In the genomic region with DNA sequence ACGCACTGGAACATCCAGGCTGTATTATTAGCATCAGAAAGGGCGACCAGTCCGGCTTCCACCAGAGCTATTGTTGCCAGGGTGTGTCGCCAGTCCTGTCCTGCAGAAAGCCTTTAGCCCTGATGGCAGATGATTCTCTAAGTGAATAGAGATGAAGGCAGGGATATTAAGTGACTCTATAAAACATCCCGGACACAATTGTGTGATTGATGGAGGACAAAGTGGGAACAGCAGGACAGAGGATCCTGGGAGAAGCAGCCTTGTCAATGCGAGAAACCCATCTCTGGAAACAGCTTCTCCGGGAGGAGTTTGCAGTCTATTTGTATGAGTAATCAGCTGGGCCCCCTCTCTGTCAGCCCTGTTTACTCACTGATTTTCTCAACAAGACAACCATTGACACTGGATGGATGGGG, we compare ENCODE assay signal across 17 mouse cellular contexts.
DNase-seq lines count a peak whose midpoint lies in the region; ATAC-seq and TF ChIP-seq lines count a peak whose summit lies in the region.
"Had no signal": no experiment of that assay in that cellular context is flagged by ENCODE, and none has a peak within 500 bp of the region (broad histone marks: within the 10 kb centered on the region; RNA-seq: fewer than 3 reads in every experiment).

No protein-coding gene starts in this region.

- 3% methylated on average over 7 of the region's 7 CpGs for WGBS in lung, embryonic 14.5 days
- WGBS in neural tube, embryonic 13.5 days, result under 1% methylated on average over 7 of the region's 7 CpGs

- no peak for ATAC-seq in lung, embryonic 14.5 days (ENCODE audit: insufficient read depth)
- no peak for ATAC-seq in neural tube, embryonic 13.5 days (ENCODE audit: low read depth)
- ATAC-seq: CD4-positive, CD25-positive, alpha-beta regulatory T cell, adult 4 months; Patski had no signal

- H3K4me1 ChIP-seq in lung, embryonic 14.5 days (ENCODE audit: insufficient read depth), result 0 out of 2 replicates have a peak, but pooled peaks cover 4% of the 10 kb centered on the region
- peaks cover 47% of the 10 kb centered on the region for H3K4me1 ChIP-seq in neural tube, embryonic 13.5 days (replicated peaks)

- no peak overlapping the region for H3K27ac ChIP-seq in lung, embryonic 14.5 days (ENCODE audit: low read depth)
- 0 out of 2 replicates have a peak overlapping the region, but pooled peaks have one; percentile 10 for H3K27ac ChIP-seq in neural tube, embryonic 13.5 days (replicated peaks)
- H3K27ac ChIP-seq: heart, embryonic 15.5 days; kidney, embryonic 15.5 days; layer of hippocampus, adult 2 months; limb, embryonic 15.5 days had no signal

- H3K9me3 ChIP-seq in lung, embryonic 14.5 days (ENCODE audit: low read depth, low read length), result no peaks in the 10 kb centered on the region
- no peaks in the 10 kb centered on the region for H3K9me3 ChIP-seq in neural tube, embryonic 13.5 days
- H3K9me3 ChIP-seq: heart, embryonic 15.5 days; kidney, embryonic 15.5 days; limb, embryonic 15.5 days had no signal

- no peak overlapping the region for H3K4me2 ChIP-seq in lung, embryonic 14.5 days
- H3K4me2 ChIP-seq in neural tube, embryonic 13.5 days, result no peak overlapping the region
- H3K4me2 ChIP-seq: heart, embryonic 15.5 days; kidney, embryonic 15.5 days; limb, embryonic 15.5 days had no signal

- H3K4me3 ChIP-seq in lung, embryonic 14.5 days (ENCODE audit: low read depth, low read length), result no peak overlapping the region
- no peak overlapping the region for H3K4me3 ChIP-seq in neural tube, embryonic 13.5 days
- H3K4me3 ChIP-seq: heart, embryonic 15.5 days; kidney, embryonic 15.5 days; layer of hippocampus, adult 2 months; limb, embryonic 15.5 days; megakaryocyte, embryonic 14.5 days had no signal

- no peak overlapping the region for H3K9ac ChIP-seq in lung, embryonic 14.5 days
- H3K9ac ChIP-seq in neural tube, embryonic 13.5 days, result no peak overlapping the region
- H3K9ac ChIP-seq: heart, embryonic 15.5 days; kidney, embryonic 15.5 days; limb, embryonic 15.5 days had no signal

- H3K27me3 ChIP-seq in lung, embryonic 14.5 days (ENCODE audit: insufficient read depth, low read length), result peaks cover 98% of the 10 kb centered on the region
- peaks cover 98% of the 10 kb centered on the region for H3K27me3 ChIP-seq in neural tube, embryonic 13.5 days

- H3K36me3 ChIP-seq in lung, embryonic 14.5 days (ENCODE audit: insufficient read depth), result no peaks in the 10 kb centered on the region
- no peaks in the 10 kb centered on the region for H3K36me3 ChIP-seq in neural tube, embryonic 13.5 days
- H3K36me3 ChIP-seq: heart, embryonic 15.5 days; kidney, embryonic 15.5 days; limb, embryonic 15.5 days had no signal

- TF ChIP-seq CTCF in lung, embryonic 14.5 days (IDR thresholded peaks at IDR 0.05; ENCODE audit: low read depth), result no peak

- peak; percentile 5 for DNase-seq in lung, embryonic 14.5 days
- no peak for DNase-seq in lung, postnatal 10 days
- DNase-seq in R1 (ENCODE audit: low read depth, low spot score), result peak; percentile 96
- DNase-seq in embryo, embryonic 11 days, result peak; percentile 64
- DNase-seq in right cerebral cortex, postnatal 25 days, result no peak
- DNase-seq in ovary, postnatal 14 days (ENCODE audit: low spot score), result no peak
- DNase-seq: adrenal gland, adult 8-10 months; lung, adult 18-20 months; right cerebral cortex, postnatal 14 days had no signal

Comparison
In these comparisons a context has a peak if more than half of its experiments do, and no peak if none do; other contexts are left out.
1. DNase-seq: peak in lung, embryonic 14.5 days (single experiment), R1 (single experiment) and embryo, embryonic 11 days (single experiment); none in lung, postnatal 10 days (single experiment), right cerebral cortex, postnatal 25 days (single experiment) and ovary, postnatal 14 days (single experiment).